Mouse (Mus musculus) bone marrow, adult 2 months (tissue): ENCODE measurements around the gene Vmn2r77. TPM values are rescaled to one million over a fixed set of nuclear protein-coding genes. Genes with fewer than 3 reads are reported as not detected.
"Not testable (repeated sequence)": the region's sequence is repeated elsewhere in the genome, so short reads cannot be mapped to it uniquely, and the experiment has no call there.

Experiments
- H3K27ac ChIP-seq: fragments of 200-500 bp; 2 replicates; pipeline ENCODE4 v1.5.1; 2012; ENCODE audit warnings: low read depth, mild to moderate bottlenecking, control low read depth, inconsistent platforms, low read length; ENCODE audit not compliant: control insufficient read depth, poor library complexity, insufficient read depth
- H3K4me1 ChIP-seq: fragments of 200-500 bp; 2 replicates; pipeline ENCODE4 v1.6.1; 2011; ENCODE audit warnings: low read length; ENCODE audit not compliant: control insufficient read depth, insufficient read depth
- H3K4me3 ChIP-seq: fragments of 200-500 bp; replicated peaks from 2 replicates; pipeline ENCODE3; 2011; ENCODE audit warnings: mild to moderate bottlenecking, low read depth, low read length, control low read depth; ENCODE audit not compliant: control insufficient read depth
- CTCF ChIP-seq: fragments of 200-500 bp; IDR thresholded peaks from 2 replicates; pipeline ENCODE4 v1.5.1; 2011; ENCODE audit warnings: low read length, control low read depth; ENCODE audit not compliant: control insufficient read depth, insufficient read depth
- POLR2A ChIP-seq: fragments of 200-500 bp; IDR thresholded peaks from 2 replicates; pipeline ENCODE4 v1.6.1; 2011; ENCODE audit warnings: low read depth, mild to moderate bottlenecking, control low read depth, low read length, borderline replicate concordance; ENCODE audit not compliant: control insufficient read depth
- WGBS: fragments of 180-500 bp; shearing (Covaris S2); methylation state at CpG from one replicate; pipeline ENCODE4 v1.1.7; 2018; 5-methylcytosine and 5-hydroxymethylcytosine counted together
- polyA plus RNA-seq: library from polyadenylated mRNA; stranded (reverse); fragments of >200 nt; gene quantifications from 2 replicates; pipeline ENCODE4 v1.2.4, GENCODE M21; 2011; ENCODE audit warnings: low replicate concordance; ENCODE audit not compliant: missing spikeins, insufficient read depth, insufficient read length

Vmn2r77 gene
- not detected in 2 replicates for polyA plus RNA-seq

DNA sequence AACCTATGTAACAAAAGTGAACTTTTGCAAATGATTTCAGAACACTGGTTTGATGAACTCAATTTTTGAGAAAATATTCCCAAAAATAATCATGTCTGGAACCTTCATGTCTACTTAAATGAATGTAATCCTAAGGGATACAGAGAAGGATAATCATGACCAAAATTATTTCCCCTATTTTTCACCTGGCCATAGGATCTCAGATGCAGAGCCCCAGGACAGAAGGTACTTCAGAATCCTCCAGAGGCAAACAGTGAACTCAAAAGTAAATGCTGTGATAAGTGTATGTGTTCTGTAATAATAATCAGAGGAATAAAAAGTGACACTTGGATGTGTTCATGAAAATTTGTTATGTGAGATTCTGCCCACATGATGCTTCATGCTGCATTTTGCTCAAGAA is at the start of gene Vmn2r77:
Gene Vmn2r77 (plus strand): TSS at position 301 of the 400 bp plus-strand sequence.
- Histone ChIP-seq H3K4me3 (no peak within 1 kb of the TSS), H3K27ac (no peak within 1 kb of the TSS)
- TF ChIP-seq POLR2A (no peak), CTCF (no peak)

DNA sequence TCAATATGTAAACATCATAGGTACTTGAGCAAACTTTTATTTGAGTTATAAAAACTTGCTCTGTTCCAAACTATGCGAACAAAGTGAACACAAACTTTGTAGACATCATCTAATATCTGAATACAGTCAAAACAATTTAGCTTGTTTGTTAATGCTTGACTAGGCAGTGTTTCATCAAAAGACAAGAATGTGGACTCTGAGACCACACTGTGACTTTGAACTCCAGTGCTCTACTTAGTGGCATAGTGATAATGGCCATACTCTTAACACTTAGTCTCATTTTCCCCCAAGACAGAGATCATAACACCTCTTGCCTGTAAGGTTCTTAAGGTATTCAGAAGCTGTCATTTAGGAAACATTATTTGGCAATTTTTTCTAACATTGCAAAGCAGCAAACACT is 34.1 kb upstream of the Vmn2r77 start:
- no peaks in the 10 kb centered on the region for H3K4me1 ChIP-seq
- 67% methylated on average over 1 of the region's 1 CpGs for WGBS
- H3K4me3 ChIP-seq, result no peak overlapping the region
- TF ChIP-seq POLR2A (no peak), CTCF (no peak)
- no peak overlapping the region for H3K27ac ChIP-seq

More for the DNA sequence above, at the start of gene Vmn2r77:
- no peaks in the 10 kb centered on the region for H3K4me1 ChIP-seq

DNA sequence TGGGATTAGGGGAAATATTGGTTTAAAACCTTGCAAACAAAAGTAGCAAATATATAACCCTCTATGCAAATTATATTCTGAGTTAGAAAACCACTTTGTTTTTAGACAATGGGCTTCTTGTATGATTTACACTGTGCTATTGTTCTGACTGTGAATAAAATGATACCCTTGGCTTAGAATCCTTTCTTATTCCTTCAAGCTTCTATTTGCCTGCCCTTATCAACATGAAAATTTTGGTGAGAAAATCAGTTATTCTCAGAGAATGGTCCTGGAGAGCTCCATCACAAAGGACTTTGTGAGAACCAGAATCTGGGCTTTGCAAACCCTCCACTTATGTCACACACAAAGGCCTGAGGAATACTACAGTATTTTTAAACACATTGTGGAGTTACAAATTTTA is 30.2 kb upstream of the Vmn2r77 start:
- Histone ChIP-seq H3K4me1 (no peaks in the 10 kb centered on the region), H3K4me3 (no peak overlapping the region), H3K27ac (no peak overlapping the region)
- TF ChIP-seq POLR2A, result no peak
- no peak for TF ChIP-seq CTCF

DNA sequence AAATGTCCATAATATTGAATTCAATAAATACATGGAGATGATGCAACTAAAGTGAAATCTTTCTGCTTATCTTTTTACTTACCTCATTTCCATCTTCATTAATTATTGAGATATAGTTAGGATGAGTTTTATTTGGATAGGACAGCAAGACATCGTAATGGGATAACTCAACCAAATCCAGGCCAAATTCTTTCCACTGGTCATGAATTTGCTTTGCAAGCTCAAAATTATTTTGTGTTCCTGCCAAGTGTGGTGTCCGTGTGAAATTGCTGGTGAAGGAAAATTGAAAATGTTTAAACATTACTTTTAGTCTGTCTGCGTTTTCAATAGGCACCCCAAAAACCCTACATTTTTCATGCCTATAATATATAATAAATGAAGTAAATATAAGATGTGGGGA is 23.2 kb upstream of the Vmn2r77 start:
- TF ChIP-seq POLR2A, result no peak
- no peak for TF ChIP-seq CTCF
- 84% methylated on average over 3 of the region's 3 CpGs for WGBS

DNA sequence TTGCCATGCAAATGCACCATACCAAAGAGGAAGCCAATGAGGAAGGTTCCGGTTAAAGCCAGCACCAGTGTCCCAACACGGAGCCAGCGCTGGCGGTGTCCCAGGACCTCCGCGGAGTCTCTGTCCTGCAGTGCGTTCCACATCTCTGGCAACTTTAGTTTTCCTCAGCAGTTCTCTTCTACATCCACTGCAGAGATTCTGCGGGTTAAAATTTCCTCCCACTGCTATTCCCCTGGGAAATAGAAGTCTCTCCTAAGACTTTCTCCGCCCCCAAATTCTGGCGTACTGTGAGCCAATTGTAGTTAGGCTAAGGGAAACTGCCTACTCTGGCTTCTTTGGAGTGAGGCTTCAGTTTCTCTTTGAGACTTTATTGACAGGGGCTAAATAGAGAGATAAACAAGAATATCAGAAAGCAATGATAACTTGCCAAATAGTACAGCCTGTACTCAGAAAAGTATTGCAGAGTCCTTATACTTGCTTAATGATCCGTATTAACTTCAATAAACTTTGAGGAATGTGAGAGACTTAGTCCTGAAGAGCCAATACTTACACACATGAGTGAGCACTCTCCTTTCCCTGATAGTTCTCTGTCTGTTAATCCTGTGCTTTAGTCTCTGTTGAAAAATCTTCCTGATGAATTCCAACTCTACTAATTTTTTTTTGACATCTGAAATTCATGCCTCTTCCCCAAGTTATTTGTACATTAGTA is 19.1 kb upstream of the Vmn2r77 start, which contains the start of gene Folh1:
Gene Folh1 (minus strand): TSS at position 327 of the 709 bp plus-strand sequence.
- 14% methylated on average over 11 of the region's 11 CpGs for WGBS
- no peak within 1 kb of the TSS for H3K27ac ChIP-seq
- no peaks in the 10 kb centered on the region for H3K4me1 ChIP-seq
- TF ChIP-seq CTCF, result no peak
- no peak for TF ChIP-seq POLR2A
- H3K4me3 ChIP-seq, result no peak within 1 kb of the TSS

More for the DNA sequence above, 23.2 kb upstream of the Vmn2r77 start:
- H3K4me1 ChIP-seq, result no peaks in the 10 kb centered on the region
- H3K4me3 ChIP-seq, result no peak overlapping the region
- no peak overlapping the region for H3K27ac ChIP-seq

DNA sequence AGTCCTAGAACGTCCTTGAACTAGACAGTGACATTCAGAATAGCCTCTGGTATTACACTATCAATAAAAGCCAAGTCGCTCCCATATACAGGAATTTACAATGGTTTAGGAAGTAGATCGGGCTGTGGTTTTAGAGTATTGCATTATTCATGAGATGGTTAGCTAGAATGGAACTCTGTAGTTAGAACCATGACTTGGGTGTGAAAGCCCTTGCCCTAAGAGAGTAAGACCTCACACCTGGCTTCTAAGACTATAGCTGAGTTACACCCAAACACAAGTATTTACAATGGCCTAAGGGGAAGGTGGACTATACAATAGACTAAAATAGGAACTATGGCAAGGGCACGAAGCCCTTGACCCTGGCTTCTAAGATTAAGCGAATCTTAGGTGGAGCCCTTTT is 20.4 kb downstream of the Vmn2r77 start:
- not testable (repeated sequence) for H3K4me3 ChIP-seq, H3K27ac ChIP-seq
- WGBS, result 81% methylated on average over 5 of the region's 5 CpGs

DNA sequence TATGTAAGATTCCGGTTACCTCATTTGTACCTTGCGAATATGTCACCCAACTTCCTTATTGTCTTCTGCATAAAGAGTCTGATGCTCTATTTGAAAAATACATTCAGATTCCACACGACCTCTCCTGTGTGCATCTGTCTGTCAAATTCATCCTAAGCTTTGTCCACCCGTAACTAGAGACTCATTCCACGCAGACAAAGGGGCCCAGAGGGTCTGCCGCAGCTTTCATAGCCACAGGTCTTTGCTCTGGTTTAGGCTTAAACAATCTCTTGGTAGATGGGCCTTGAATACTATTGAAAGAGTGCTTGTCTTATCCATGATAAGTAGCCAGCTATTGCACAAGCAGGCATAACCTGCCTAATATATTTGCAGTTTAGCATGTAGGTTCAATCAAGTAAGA is 20.9 kb downstream of the Vmn2r77 start:
- H3K4me3 ChIP-seq, H3K4me1 ChIP-seq, H3K27ac ChIP-seq: not testable (repeated sequence)
- 78% methylated on average over 6 of the region's 6 CpGs for WGBS

More for the DNA sequence above, 20.4 kb downstream of the Vmn2r77 start:
- not testable (repeated sequence) for H3K4me1 ChIP-seq

DNA sequence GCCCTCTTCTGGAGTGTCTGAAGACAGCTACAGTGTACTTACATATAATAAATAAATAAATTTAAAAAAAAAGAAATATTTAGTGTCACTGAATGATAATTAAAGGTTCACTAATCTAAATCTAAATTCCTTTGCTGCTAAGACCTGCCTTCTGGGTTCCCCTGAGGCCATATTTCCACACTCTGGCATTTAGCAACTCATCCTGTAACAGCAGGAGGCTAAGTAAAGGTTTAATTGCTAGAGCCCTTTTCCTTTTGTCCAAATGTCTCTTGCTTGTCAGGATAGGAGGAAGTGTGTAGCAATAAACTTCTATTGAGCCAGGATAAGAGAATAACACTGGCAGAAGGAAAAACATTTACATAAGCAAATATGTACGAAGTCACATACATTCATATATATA is 21.6 kb downstream of the Vmn2r77 start:
- 62% methylated on average over 1 of the region's 1 CpGs for WGBS
- Histone ChIP-seq H3K4me3 (no peak overlapping the region), H3K4me1 (no peaks in the 10 kb centered on the region), H3K27ac (no peak overlapping the region)
- TF ChIP-seq POLR2A (no peak), CTCF (no peak)

Other genes starting within 250 kb of the Vmn2r77 start
- 0.27 and 1.1 TPM in 2 replicates for gene Olfr295, start 211.2 kb upstream of the Vmn2r77 start, polyA plus RNA-seq
- gene Olfr294, start 178.4 kb upstream of the Vmn2r77 start, polyA plus RNA-seq, result not detected in 2 replicates
- not detected in 2 replicates for gene Olfr293, start 146.0 kb upstream of the Vmn2r77 start, polyA plus RNA-seq
- gene Olfr292, start 106.7 kb upstream of the Vmn2r77 start, polyA plus RNA-seq, result not detected in 2 replicates
- 0.38 TPM in 1 of 2 replicates, not detected in the other for gene Folh1, start 19.1 kb upstream of the Vmn2r77 start, polyA plus RNA-seq
- gene Vmn2r78, start 120.1 kb downstream of the Vmn2r77 start, polyA plus RNA-seq, result not detected in 2 replicates
- 0.14 TPM in 1 of 2 replicates, not detected in the other for gene Vmn2r79, start 201.1 kb downstream of the Vmn2r77 start, polyA plus RNA-seq